Mouse (Mus musculus) layer of hippocampus, adult 11-12 months (tissue): ENCODE data around the gene Dnm1.
A peak's percentile ranks its signal among the peaks of the same experiment; 100 is the strongest.

Source experiments
- DNase-seq: peaks from one replicate; pipeline ENCODE4 v3.0.0; 2022; ENCODE audit warnings: low spot score

Dnm1 gene

DNA sequence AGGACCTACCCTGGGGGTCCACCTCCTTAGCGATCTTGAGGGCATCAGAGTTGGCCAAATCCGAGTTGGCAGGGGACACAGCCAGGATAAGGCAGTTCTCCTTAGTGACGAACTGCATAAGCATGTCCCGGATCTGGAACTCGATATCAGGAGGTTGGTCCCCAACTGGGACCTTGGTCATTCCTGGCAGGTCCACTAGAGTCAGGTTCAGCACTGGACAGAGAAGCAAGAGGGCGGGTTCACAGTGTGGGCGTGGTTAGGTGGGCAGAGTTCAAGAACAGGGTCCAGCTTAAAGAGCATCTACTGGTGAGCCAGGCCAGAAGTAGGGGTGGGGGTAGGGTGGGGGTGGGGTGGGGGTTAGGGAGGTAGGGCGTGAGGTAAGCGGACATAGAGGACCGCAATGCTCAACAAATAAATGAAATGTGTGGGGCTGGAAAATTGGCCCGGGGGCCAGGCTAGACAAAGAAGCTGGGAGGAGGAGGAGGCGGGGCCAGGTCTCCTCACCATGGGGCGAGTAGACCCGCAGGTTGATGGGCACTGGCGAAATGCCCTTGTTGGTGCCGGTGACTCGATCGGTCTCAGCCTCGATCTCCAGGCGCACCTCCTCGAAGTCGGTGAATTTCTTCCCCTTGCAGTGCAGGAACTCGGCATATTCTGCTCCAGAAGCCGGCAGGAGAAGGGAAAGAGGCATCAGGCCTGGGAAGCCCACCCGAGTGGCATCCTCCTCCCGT, 13.1 kb downstream of the Dnm1 start:
- no peak for DNase-seq

DNA sequence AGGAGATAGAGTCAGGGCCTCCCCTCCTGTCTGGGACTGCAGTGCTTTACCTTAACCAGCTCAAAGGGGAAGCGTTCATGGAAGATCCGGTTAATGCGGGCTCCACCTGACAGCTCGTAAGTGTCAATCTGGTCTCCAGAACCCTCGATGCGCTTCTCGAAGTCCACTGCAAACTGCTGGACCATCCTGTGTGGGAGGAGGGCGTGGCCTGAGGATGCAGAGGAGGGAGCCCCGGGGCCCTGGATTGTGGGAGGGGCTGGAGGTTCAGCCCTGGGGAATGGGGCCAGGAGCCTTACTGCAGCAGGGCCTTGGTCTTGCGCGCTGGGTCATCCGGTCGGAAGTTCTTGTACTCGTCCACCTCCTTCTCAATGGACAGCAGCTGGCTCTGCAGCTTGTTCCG, 17.2 kb downstream of the Dnm1 start:
- DNase-seq = no peak

DNA sequence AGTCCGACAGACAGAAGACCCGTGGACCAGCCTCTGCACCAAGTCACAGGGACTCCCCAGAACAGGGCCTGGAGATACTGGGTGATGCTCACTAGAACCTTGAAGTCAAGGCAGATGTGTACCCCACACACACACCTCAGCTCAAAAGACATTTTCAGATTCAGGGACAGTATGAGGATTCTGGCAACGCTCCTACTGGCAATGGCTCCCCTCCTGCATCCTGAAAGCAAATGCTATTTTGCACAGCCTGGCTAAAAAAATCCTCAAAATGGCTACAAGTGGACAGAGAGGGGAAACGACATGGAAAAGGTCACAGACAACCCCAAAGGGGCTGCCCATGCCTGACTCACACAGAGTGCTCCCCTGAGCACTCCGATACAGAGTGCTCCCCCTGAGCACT, 21.0 kb downstream of the Dnm1 start:
- no peak for DNase-seq

DNA sequence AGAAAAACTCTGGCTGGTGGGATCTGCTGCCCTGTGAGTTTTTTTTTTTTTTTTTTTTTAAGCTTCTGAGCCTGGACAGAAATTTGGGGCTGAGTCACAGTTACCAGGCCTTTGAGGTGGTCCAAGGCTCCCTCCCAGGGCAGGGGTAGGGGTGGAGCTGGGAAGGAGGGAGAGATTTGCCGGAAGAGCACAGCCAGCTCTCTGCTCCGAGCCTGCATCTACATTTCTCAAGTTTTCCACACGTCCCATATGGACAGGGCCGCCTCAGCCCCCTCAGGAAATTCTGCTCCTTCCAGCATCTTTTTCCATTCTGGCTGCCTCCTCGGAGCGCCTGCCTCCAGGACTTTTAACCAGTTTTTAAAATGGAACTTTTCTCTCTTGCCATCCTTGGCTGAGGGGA, 23.6 kb downstream of the Dnm1 start:
- no peak for DNase-seq

DNA sequence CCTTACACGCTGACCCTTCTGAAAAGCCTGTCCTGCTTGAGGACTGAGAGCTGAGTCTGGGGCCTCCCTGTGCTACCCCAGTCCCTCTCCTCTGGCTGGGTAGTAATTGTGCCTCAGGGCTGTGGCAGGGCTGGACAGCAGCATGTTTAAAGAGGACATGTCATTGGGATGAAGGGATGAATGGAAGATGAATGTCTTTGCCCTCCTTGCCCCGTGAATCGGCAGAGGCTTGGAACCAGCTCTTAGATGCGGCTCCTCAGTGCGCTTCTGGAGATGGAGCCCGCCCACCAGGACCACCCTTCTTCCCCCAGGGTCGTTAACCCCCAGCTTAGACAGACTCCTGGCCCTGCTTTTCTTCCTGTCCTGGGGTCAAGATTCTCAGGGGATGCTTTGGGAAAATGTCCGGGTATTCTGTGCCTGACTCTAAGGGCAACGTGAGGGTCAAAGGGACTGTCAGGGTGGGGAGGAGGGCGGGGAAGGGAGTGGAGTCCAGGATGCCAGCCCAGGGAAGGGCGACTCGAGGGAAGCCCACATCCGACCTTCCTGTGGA, 24.2 kb downstream of the Dnm1 start:
- no peak for DNase-seq

DNA sequence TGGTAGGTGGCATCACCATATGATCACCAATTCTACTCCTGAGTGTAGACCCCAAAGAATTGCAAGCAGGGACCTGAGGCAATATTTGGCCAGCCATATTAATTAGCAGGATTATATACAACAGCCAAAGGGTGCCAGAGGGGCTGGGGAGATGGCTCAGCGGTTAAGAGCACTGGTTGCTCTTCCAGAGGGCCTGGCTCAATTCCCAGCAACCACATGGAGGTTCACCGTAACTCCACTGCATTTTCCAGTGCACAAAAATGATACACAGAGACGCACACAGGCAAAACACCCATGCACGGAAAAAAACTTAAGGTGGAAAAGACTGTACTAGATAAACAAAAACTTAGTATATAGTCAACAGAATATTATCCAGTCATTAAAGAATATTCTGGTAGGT, 25.9 kb downstream of the Dnm1 start:
- DNase-seq = no peak

DNA sequence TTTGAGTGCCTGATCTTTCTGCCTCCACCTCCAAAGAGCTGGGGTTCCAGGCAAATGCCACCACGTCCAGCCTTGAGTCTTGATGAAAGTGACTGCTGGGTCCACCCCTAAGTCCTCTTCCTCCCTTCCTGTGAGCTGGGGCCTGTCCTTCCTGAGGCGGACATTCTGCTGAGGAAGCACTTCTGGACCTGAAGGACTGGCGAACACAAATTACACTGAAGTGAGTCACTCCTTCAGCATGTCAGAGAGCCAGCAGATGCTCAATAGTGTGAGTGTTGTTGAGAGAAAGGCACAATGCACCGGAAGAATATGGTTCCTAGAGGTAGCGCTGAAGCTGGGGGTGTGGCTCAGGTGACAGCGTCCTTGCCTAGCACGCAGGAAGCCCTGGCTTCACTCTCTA, 27.8 kb downstream of the Dnm1 start:
- no peak for DNase-seq

DNA sequence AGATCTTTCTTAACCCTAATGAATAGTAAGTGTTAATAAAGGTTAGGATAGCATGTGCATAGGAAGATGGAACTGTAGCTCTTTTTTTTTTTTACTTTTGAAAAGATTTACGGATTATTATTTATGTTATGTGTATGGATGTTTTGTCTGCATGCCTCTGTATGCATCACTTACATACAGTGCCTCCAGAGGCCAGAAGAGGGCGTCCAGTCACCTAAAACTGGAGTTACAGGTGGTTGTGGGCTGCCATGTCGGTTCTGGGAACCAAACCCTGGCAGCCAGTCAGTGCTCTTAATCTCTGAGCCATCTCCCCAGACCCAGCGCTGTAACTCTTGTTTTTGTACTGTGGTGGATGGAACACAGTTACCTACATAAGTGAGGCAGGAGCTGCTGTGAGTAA, 28.8 kb downstream of the Dnm1 start:
- DNase-seq = no peak

DNA sequence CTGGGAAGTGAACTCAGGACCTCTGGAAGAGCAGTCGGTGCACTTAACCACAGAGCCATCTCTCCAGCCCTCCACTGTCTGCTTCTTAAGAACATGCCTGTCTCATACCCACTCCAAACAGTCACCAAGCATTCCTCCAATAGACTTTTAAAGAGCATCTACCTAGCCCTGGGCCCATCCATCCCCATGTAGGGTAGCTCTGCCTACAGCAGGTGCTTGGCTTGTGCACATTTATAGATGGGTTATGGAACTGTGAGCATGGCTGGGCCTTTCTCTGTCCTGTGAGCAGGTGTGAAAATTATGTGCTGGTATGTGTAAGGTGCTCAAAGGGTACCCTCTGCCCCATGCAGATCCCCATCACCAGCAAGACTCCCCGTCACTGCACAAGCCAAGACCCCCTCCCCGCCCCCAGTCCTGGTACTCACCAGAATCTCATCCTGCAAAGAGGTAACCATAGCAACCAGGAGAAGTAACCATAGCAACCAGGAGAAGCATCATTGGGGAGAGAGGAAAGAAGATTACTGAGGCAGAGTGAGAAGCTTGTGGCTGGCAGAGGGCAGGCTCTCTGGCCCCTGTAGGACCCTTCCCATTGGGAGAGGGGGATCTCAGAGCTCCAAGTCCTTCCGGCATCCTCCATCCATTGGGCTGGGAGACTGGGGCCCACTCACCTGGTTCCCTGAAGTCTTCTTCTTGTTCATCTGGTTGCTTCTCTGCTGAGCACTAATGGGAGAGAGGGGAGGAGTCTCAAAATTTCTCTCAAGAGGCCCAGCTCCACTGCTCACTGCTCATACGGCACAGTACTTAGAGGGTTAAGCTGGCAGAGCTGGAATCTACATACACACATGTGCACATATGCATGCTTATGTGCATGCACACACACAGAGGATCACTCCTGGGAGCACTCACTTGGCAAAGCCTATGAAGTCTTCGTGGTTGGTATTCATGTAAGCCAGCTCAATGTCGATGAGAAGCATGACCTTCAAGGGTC, 30.1 kb downstream of the Dnm1 start:
- no peak for DNase-seq

DNA sequence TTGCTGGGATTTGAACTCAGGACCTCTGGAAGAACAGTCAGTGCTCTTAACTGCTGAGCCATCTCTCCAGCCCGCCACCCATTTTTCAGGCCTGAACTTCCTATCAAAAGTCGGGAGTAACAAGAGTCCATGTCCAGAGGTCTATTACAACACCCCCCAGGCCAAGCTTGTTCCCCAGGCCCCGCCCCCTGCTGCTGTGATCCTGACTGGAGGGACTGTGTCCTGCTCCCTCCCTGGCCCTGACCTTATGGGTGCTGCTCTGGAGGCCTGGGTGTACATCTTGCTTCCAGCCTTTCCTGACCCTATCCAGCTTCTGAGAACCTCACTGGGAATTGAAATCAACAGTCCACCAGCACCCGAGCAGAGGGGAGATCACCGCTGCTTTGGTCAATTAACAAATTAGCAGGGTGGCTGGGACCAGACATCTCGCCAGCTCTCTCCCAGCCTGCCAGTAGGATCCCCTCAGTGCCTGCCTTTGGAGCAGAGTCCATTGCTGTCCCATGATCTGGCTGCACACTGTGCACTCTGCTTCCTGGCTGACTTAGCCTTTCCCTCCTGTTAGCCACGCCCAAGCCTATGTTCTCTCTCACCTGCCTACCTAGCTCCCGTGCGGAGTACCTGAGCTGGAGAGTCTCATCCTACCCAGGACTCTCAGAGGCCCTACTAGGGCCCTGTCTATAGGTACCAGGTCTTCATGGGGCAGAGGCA, 31.4 kb downstream of the Dnm1 start:
- no peak for DNase-seq

DNA sequence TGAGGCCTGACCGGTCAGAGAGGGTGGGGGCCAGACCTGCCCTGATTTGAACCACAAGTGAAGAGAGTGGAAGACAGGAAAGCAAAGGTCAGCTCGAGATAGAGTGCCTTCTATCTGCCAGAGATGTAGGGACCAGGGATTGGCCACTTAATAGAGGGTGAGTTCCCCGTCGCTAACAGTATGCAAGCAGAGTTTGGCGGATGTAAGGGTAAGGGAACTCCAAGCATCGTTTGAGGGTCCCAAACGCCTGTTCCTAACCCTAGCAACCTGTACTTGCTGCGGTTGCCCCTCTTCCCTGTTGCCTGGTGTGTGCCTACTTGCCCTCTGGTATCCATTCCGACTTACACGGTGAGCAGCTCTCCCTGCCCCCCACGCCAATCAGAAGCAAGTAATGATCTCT, 32.4 kb downstream of the Dnm1 start:
- no peak for DNase-seq

DNA sequence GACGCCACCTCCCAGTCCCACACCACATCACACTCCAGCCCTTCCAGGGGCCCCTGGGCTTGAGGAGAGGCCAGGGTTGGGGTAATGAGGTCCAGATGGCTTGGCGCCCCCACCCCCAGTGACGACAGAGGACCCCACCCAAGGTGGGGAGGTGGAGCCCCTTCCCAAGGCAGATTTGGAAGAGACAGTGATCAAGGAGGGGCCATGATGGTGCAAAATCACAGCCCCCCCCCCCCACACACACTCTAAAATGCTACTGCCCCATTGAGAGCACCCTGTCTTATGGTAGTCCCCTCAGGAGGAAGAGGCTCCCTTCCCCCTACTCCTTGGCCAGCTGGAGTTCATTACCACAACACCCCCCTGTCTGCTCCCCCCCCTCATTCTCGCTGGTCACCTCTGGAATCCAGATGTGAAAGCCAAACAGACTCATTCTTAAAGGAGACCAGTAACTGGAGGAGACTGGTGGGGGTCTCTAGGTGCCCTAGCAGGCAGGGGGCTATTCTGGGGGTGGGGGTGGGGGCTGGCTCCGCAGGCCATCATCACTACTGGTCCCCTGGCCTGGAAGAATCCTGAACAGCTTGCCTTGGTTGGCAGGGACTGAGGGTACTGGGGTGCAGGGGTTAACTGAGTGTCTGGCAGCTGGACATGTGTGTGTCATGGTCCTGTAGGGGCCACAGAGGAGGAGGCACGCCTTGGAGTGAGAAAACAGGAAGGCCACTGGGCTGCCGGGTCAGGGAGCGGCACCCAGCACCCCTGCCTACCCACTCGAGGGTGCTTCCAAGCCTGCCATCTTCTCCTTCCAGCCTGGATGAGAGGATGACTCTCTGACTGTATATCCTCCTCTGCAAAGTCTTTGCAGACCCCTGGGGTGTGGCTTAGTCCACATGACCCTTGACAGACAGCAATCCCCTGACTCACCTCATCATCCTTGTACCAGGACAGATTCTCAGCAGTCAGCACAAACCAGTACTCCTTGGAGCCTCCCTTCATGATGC, 33.3 kb downstream of the Dnm1 start:
- no peak for DNase-seq

DNA sequence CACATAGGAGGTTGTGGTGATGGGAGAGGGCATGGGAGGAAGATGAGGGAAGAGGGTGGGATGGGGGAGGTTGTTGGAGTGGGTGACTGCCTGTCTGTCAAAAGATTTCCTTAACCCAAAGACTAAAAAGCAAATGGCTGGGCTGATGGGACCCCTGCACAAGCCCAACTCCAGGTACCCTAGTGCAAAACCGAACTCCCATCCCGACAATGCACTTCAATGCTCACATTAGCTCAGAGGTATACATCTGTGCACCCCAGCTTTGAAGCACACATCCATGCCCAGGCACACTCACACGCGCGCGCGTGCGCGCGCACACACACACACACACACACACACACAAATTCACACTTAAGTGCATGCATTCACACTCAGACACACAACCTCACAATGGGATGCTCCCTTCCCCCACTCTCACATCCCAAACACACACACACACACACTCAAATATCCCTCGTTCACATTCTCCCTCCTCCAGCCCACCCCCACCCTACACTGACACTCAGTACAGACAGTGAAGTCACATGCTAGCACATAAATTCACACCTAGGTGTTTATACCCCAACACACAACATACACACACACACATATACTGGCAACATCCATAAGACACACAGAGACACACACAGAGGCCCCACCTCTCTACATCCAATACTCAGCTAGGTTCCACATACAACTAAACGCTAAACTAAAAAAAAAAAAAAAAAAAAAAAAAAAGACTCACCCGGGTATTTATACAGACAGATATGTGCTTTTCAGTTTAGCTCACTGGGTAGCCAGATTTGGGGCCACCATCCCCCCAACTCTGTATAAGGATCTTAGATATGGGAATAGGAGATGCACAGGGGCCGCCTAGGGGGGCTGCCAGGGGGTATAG, 34.2 kb downstream of the Dnm1 start:
- DNase-seq = no peak

DNA sequence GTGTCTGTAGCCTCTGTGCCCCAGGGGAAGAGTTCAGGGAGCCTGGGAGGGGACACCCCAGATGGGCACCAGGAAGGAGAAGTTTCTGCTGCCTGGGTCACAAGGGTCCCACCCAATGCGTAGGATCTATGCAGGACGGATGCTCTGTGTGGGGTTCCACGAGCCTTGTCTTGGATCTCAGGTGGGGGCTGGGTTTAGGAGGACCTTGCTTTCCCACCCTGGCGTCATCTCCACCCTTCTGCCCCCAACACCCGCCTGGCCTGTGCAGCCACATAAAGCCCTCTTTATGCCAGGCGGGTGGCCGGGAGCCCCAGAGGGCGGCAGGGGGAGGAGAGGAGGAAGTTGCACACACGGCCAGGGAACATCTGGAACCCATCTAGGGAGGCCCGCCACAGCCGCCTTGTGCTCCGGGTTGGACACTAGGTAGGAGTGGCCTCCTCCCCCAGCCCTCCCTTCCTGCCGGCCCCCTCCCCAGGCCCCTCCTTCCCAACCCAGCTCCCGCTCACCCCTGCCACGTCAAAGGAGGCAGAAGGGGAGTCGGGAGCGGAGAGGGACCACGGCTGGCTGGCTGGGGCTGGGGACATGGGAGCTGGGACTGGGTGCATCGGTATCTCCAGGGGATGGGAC, 35.2 kb downstream of the Dnm1 start:
- DNase-seq = no peak

DNA sequence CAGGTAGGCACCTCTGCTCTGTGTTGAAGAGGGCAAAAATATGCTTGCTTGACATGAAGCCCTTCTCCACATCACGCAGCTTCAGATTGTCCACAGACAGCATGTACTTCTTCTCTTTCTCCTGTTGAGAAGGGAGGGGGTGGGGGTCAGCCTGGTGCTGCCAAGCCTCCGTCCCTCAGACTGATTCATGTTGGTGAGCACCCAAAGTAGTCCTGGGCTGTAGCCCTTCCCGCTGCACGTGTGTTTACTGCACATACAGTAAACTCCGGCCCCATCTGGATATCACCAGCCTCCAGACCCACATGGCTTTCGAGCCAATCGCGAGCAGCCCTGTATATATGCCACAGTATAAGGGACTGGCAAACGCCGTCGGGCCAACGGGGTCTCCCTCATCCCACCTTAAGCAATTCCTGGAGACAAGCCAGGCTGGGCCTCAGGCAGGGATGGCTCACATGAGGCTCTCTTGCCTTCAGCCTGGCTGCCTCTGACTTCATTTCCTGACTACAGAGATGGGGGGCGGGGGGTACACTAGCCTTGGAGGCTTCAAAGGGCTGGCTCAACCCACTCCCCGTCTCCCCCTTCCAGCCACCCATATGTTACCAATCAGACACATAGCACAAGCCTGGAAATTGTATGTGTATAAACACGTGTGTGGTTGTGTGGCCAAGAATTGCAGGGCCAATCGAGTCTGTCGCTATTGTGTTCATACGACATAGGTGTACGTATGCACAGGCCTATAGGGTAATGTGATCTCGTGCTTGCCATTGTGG, 36.1 kb downstream of the Dnm1 start:
- no peak for DNase-seq

DNA sequence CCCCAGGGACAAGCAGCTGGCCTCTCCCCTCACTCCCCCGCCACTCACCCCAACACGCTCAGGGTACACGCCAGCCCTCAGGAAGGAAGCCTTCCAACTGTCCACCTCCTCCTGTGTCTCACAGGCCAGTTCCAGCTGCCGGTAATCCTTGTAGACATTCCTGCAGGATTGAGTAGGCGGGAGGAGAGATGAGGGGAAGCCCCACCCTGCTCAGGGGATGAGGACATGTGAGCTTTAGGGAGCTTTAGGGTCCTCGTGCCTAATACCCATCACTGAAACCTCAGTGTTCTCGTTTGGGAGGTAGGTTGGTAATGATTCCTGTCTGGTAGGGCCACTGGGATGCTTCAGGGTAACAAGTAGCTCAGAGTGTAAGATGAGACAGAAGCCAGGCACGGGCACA, 37.4 kb downstream of the Dnm1 start:
- no peak for DNase-seq

DNA sequence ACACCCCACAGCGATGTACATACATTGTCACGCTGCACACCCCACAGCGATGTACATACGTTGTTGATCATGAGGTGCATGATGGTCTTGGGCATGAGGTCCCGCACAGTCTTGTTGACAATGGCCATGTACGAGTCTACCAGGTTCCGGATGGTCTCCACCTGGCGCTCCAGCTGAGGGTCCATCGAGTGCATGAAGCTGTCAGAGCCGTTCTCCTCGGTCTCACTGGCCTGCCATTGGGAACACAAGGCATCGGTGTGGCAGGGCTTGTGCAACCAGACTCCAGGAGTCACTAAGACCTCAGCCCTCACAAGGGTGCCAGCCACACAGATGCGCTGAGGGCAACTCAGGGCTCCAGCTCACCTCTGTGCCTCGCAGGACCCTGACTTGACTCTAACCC, 38.3 kb downstream of the Dnm1 start:
- no peak for DNase-seq

DNA sequence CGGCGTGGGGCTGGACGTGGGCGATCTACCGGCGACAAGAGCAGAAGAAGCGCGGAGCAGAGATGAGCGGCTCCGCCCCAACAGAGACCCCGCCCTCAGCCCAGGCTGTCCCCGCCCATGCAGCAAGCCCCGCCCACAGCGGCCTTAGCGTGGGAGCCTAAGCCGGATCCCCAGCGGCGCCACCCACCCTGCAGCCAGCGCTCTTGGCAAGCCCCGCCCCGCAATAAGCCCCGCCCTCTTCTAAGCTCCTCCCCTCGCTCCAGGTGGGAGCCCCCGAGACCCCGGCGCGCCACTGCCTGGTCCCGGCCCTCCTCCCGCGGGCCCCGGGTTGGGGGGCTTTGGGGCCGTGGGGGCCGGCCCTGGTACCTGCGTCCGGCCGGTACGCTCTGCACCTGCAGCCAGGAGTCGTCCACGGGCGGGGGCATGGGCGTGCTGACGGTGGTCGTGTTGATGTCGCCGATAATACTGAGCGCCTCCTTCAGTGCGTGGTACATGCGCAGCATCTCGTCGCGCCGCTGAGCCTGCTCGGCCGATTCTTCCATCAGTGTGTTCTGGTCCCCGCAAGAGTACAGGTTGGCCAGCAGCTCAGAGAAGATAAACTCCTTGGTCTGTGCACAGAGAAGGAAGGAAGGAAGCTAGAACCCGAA, 40.7 kb downstream of the Dnm1 start:
- peak; percentile 65 for DNase-seq
